Mouse (Mus musculus) layer of hippocampus, postnatal 14 days (tissue): Measurements from ENCODE around the gene Pradc1. TPM values are rescaled to one million over a fixed set of nuclear protein-coding genes. Genes with fewer than 3 reads are reported as not detected.

Source experiments
- DNase-seq, 2 experiments: peaks; one replicate each; pipeline ENCODE4 v3.0.0; 2021 to 2022; ENCODE audit warnings: low spot score in 2 of 2, mixed read lengths in 1 of 2
- total RNA-seq, 2 experiments: library from RNA; stranded (reverse); gene quantifications; 2 replicates each; pipeline ENCODE4 v1.2.3; 2021

Gene Pradc1
- total RNA-seq, 2 experiments from 2014 or later = 13.7 to 18.1 TPM

GRCm38 (mm10) chr6:85397165-85397564, 54.6 kb downstream of the Pradc1 start:
- DNase-seq = peak in 1 of 2 experiments; percentile 32

Other genes starting within 250 kb of the Pradc1 start
- gene Sfxn5, start 118.5 kb downstream of the Pradc1 start, total RNA-seq = 100 to 1,000 TPM; 154 to 171 TPM
- 10 to 100 TPM; 50.8 to 56.2 TPM for gene Rab11fip5, start 77.3 kb downstream of the Pradc1 start, total RNA-seq
- gene Noto, start 28.1 kb downstream of the Pradc1 start, total RNA-seq = not detected
- 10 to 100 TPM; 32.8 to 35.4 TPM for gene Smyd5, start 20.0 kb downstream of the Pradc1 start, total RNA-seq
- 100 to 1,000 TPM; 204 to 218 TPM for gene Cct7, start 456 bp downstream of the Pradc1 start, total RNA-seq
- gene Fbxo41, start 51.0 kb upstream of the Pradc1 start, total RNA-seq = 10 to 100 TPM; 89.7 to 94.5 TPM
- gene Egr4, start 61.6 kb upstream of the Pradc1 start, total RNA-seq = 10 to 100 TPM; 26.5 to 32.0 TPM
- gene Alms1, start 135.6 kb upstream of the Pradc1 start, total RNA-seq = 1 to 10 TPM; 6.9 to 7.0 TPM